Mouse (Mus musculus): Measurements from ENCODE around the gene Bicc1. TPM values are rescaled to one million over a fixed set of nuclear protein-coding genes. Genes with fewer than 3 reads are reported as not detected.

Gene Bicc1
- polyA plus RNA-seq, 1 experiment from 2014 or later: 18.2 TPM

- ATAC-seq (no peak), DNase-seq (ENCODE audit: low spot score) (no peak)
- Histone ChIP-seq H3K27ac (ENCODE audit: low read length) (no peak overlapping the region), H3K27me3 (replicated peaks; ENCODE audit: insufficient read depth, low read length) (no peaks in the 10 kb centered on the region), H3K9me3 (ENCODE audit: low read length) (no peaks in the 10 kb centered on the region), H3K36me3 (ENCODE audit: insufficient read depth, low read length) (no peaks in the 10 kb centered on the region), H3K4me1 (ENCODE audit: insufficient read depth, low read depth, low read length) (peaks cover 3% of the 10 kb centered on the region; the same call in 1 of the 2 replicates), H3K4me3 (ENCODE audit: low read depth, low read length) (no peak overlapping the region), H3K9ac (replicated peaks; ENCODE audit: low read depth) (no peak overlapping the region), H3K4me2 (replicated peaks; ENCODE audit: low read depth, low read length) (no peak overlapping the region)
- 92% methylated on average over 6 of the region's 6 CpGs for WGBS
- TF ChIP-seq CTCF (IDR thresholded peaks at IDR 0.05): peak; percentile 30; the same call in 1 of the 2 replicates
- no peak for TF ChIP-seq EP300 (IDR thresholded peaks at IDR 0.05)
These were observed 5.9 kb downstream of the Bicc1 start for GRCm38 (mm10) chr10:71153610-71154009.

- TF ChIP-seq EP300 (IDR thresholded peaks at IDR 0.05) (no peak), CTCF (IDR thresholded peaks at IDR 0.05) (no peak)
- Histone ChIP-seq H3K4me2 (replicated peaks; ENCODE audit: low read depth, low read length) (no peak overlapping the region), H3K36me3 (ENCODE audit: insufficient read depth, low read length) (no peaks in the 10 kb centered on the region), H3K27me3 (replicated peaks; ENCODE audit: insufficient read depth, low read length) (no peaks in the 10 kb centered on the region), H3K9ac (replicated peaks; ENCODE audit: low read depth) (no peak overlapping the region), H3K4me3 (ENCODE audit: low read depth, low read length) (no peak overlapping the region), H3K9me3 (ENCODE audit: low read length) (no peaks in the 10 kb centered on the region), H3K4me1 (ENCODE audit: insufficient read depth, low read depth, low read length) (peaks cover 3% of the 10 kb centered on the region; the same call in 1 of the 2 replicates), H3K27ac (ENCODE audit: low read length) (no peak overlapping the region)
- WGBS: 65% methylated on average over 1 of the region's 1 CpGs
- ATAC-seq (no peak), DNase-seq (ENCODE audit: low spot score) (no peak)
These were observed 6.4 kb downstream of the Bicc1 start for GRCm38 (mm10) chr10:71153138-71153537.

- DNase-seq (ENCODE audit: low spot score) (no peak), ATAC-seq (no peak)
- peaks cover 3% of the 10 kb centered on the region; the same call in 1 of the 2 replicates for H3K4me1 ChIP-seq (ENCODE audit: insufficient read depth, low read depth, low read length)
- WGBS: 94% methylated on average over 2 of the region's 2 CpGs
- no peak overlapping the region for H3K4me3 ChIP-seq (ENCODE audit: low read depth, low read length)
- H3K27me3 ChIP-seq (replicated peaks; ENCODE audit: insufficient read depth, low read length): no peaks in the 10 kb centered on the region
- H3K36me3 ChIP-seq (ENCODE audit: insufficient read depth, low read length): no peaks in the 10 kb centered on the region
- H3K9me3 ChIP-seq (ENCODE audit: low read length): no peaks in the 10 kb centered on the region
- no peak overlapping the region for H3K4me2 ChIP-seq (replicated peaks; ENCODE audit: low read depth, low read length)
- TF ChIP-seq CTCF (IDR thresholded peaks at IDR 0.05) (no peak), EP300 (IDR thresholded peaks at IDR 0.05) (no peak)
- no peak overlapping the region for H3K27ac ChIP-seq (ENCODE audit: low read length)
- H3K9ac ChIP-seq (replicated peaks; ENCODE audit: low read depth): no peak overlapping the region
These were observed 9.0 kb downstream of the Bicc1 start for GRCm38 (mm10) chr10:71150486-71150885.

- Histone ChIP-seq H3K4me2 (replicated peaks; ENCODE audit: low read depth, low read length) (no peak overlapping the region), H3K27ac (ENCODE audit: low read length) (0 out of 2 replicates have a peak overlapping the region, but pooled peaks have one; percentile 20), H3K27me3 (replicated peaks; ENCODE audit: insufficient read depth, low read length) (no peaks in the 10 kb centered on the region), H3K4me1 (ENCODE audit: insufficient read depth, low read depth, low read length) (peaks cover 3% of the 10 kb centered on the region; the same call in 1 of the 2 replicates), H3K9me3 (ENCODE audit: low read length) (no peaks in the 10 kb centered on the region), H3K4me3 (ENCODE audit: low read depth, low read length) (no peak overlapping the region), H3K9ac (replicated peaks; ENCODE audit: low read depth) (no peak overlapping the region), H3K36me3 (ENCODE audit: insufficient read depth, low read length) (no peaks in the 10 kb centered on the region)
- DNase-seq (ENCODE audit: low spot score): peak; percentile 29
- peak; percentile 24; the same call in 1 of the 2 replicates for ATAC-seq
- TF ChIP-seq CTCF (IDR thresholded peaks at IDR 0.05): no peak
- TF ChIP-seq EP300 (IDR thresholded peaks at IDR 0.05): no peak
- 37% methylated on average over 5 of the region's 5 CpGs for WGBS
These were observed 10.4 kb downstream of the Bicc1 start for GRCm38 (mm10) chr10:71148951-71149603.

GRCm38 (mm10) chr10:71148226-71148625 is 11.3 kb downstream of the Bicc1 start:
- H3K36me3 ChIP-seq (ENCODE audit: insufficient read depth, low read length): no peaks in the 10 kb centered on the region
- 68% methylated on average over 9 of the region's 9 CpGs for WGBS
- H3K9me3 ChIP-seq (ENCODE audit: low read length): no peaks in the 10 kb centered on the region
- ATAC-seq (no peak), DNase-seq (ENCODE audit: low spot score) (no peak)
- no peaks in the 10 kb centered on the region for H3K27me3 ChIP-seq (replicated peaks; ENCODE audit: insufficient read depth, low read length)
- peaks cover 3% of the 10 kb centered on the region; the same call in 1 of the 2 replicates for H3K4me1 ChIP-seq (ENCODE audit: insufficient read depth, low read depth, low read length)
- H3K4me3 ChIP-seq (ENCODE audit: low read depth, low read length): no peak overlapping the region
- no peak overlapping the region for H3K27ac ChIP-seq (ENCODE audit: low read length)
- TF ChIP-seq CTCF (IDR thresholded peaks at IDR 0.05) (no peak), EP300 (IDR thresholded peaks at IDR 0.05) (no peak)
- H3K9ac ChIP-seq (replicated peaks; ENCODE audit: low read depth): no peak overlapping the region
- H3K4me2 ChIP-seq (replicated peaks; ENCODE audit: low read depth, low read length): no peak overlapping the region

- no peaks in the 10 kb centered on the region for H3K27me3 ChIP-seq (replicated peaks; ENCODE audit: insufficient read depth, low read length)
- DNase-seq (ENCODE audit: low spot score): peak; percentile 59
- TF ChIP-seq EP300 (IDR thresholded peaks at IDR 0.05) (no peak), CTCF (IDR thresholded peaks at IDR 0.05) (no peak)
- H3K4me1 ChIP-seq (ENCODE audit: insufficient read depth, low read depth, low read length): no peaks in the 10 kb centered on the region
- no peak overlapping the region for H3K4me3 ChIP-seq (ENCODE audit: low read depth, low read length)
- H3K27ac ChIP-seq (ENCODE audit: low read length): peak overlapping the region; percentile 35; the same call in 1 of the 2 replicates
- ATAC-seq: peak; percentile 58
- H3K36me3 ChIP-seq (ENCODE audit: insufficient read depth, low read length): no peaks in the 10 kb centered on the region
- 62% methylated on average over 15 of the region's 15 CpGs for WGBS
- no peak overlapping the region for H3K9ac ChIP-seq (replicated peaks; ENCODE audit: low read depth)
- H3K9me3 ChIP-seq (ENCODE audit: low read length): no peaks in the 10 kb centered on the region
- H3K4me2 ChIP-seq (replicated peaks; ENCODE audit: low read depth, low read length): 0 out of 2 replicates have a peak overlapping the region, but pooled peaks have one; percentile 20
These were observed 12.6 kb downstream of the Bicc1 start for GRCm38 (mm10) chr10:71146681-71147615.
